Mouse (Mus musculus) cerebellum, adult 2 months (tissue): ENCODE results near the gene Fra10ac1. TPM values are rescaled to one million over a fixed set of nuclear protein-coding genes. Genes with fewer than 3 reads are reported as not detected.
A peak's percentile ranks its signal among the peaks of the same experiment; 100 is the strongest.

Experiments used
- DNase-seq, 2 experiments: peaks; one replicate each; pipeline ENCODE4 v3.0.0; 2021
- H3K27ac ChIP-seq: fragments of 200-500 bp; 2 replicates; pipeline ENCODE4 v1.5.1; 2012; ENCODE audit warnings: low read length, control low read depth, inconsistent platforms; ENCODE audit not compliant: insufficient read depth
- H3K27me3 ChIP-seq: fragments of 200-500 bp; 2 replicates; pipeline ENCODE4 v1.6.1; 2012; ENCODE audit warnings: inconsistent platforms, mild to moderate bottlenecking, low read length, moderate library complexity; ENCODE audit not compliant: control insufficient read depth, insufficient read depth
- H3K4me1 ChIP-seq: fragments of 200-500 bp; 2 replicates; pipeline ENCODE4 v1.6.1; 2011; ENCODE audit warnings: low read length; ENCODE audit not compliant: control insufficient read depth, insufficient read depth
- H3K4me3 ChIP-seq: fragments of 200-500 bp; replicated peaks from 2 replicates; pipeline ENCODE3; 2011; ENCODE audit warnings: mild to moderate bottlenecking, low read depth, low read length, control low read depth; ENCODE audit not compliant: insufficient read depth
- CTCF ChIP-seq: fragments of 200-500 bp; IDR thresholded peaks from 2 replicates; pipeline ENCODE4 v1.5.1; 2011; ENCODE audit warnings: low read depth, mild to moderate bottlenecking, control low read depth, low read length, moderate library complexity, borderline replicate concordance; ENCODE audit not compliant: insufficient read depth
- POLR2A ChIP-seq: fragments of 200-500 bp; IDR thresholded peaks from 2 replicates; pipeline ENCODE4 v1.6.1; 2011; ENCODE audit warnings: low read length, control low read depth, borderline replicate concordance; ENCODE audit not compliant: insufficient read depth
- WGBS: fragments of 180-500 bp; shearing (Covaris S2); methylation state at CpG from one replicate; pipeline ENCODE4 v1.1.7; 2018; 5-methylcytosine and 5-hydroxymethylcytosine counted together
- polyA plus RNA-seq: library from polyadenylated mRNA; depleted of rRNA; stranded (reverse); fragments of >200 nt; gene quantifications from 2 replicates; pipeline ENCODE4 v1.2.3, GENCODE M21; 2012

The Fra10ac1 gene
- polyA plus RNA-seq, 1 experiment: 28.3 TPM

- WGBS: 63% methylated on average over 5 of the region's 5 CpGs
- H3K27ac ChIP-seq: no peak overlapping the region
Observed at GRCm38 (mm10) chr19:38261351-38261750, 37.4 kb upstream of the Fra10ac1 start.

DNA sequence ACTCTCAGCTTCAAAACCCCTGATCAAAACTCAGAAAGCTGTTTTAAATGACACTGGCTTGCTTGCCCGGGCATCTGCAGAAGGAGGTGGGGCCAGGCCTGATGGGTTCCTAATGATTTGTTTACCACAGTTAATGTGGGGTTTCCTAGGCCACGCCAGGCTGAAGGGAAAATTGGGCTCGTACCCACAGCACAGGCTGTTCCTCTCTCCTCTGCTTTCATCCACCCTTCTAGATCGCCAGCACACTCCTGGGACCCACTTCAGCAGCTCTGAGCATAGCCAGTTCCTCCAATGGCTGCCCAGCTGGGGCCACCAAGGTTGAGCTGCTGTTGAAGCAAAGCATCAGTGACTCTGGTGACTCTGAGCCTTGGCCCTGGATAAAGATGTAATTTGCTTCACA is 36.4 kb upstream of the Fra10ac1 start:
- no peak overlapping the region for H3K4me3 ChIP-seq

More at GRCm38 (mm10) chr19:38261351-38261750, 37.4 kb upstream of the Fra10ac1 start:
- Histone ChIP-seq H3K4me3 (no peak overlapping the region), H3K27me3 (no peaks in the 10 kb centered on the region), H3K4me1 (peaks cover 10% of the 10 kb centered on the region; the same call in 1 of the 2 replicates)
- TF ChIP-seq CTCF (no peak), POLR2A (no peak)
- DNase-seq: no peak

GRCm38 (mm10) chr19:38259436-38259835 is 35.5 kb upstream of the Fra10ac1 start:
- no peak for DNase-seq
- TF ChIP-seq POLR2A (no peak), CTCF (no peak)
- Histone ChIP-seq H3K27me3 (no peaks in the 10 kb centered on the region), H3K27ac (peak overlapping the region; percentile 51; the same call in 1 of the 2 replicates), H3K4me3 (no peak overlapping the region), H3K4me1 (peaks cover 10% of the 10 kb centered on the region; the same call in 1 of the 2 replicates)
- 84% methylated on average over 3 of the region's 3 CpGs for WGBS

More for the DNA sequence above, 36.4 kb upstream of the Fra10ac1 start:
- Histone ChIP-seq H3K27ac (peak overlapping the region; percentile 24; the same call in 1 of the 2 replicates), H3K4me1 (peaks cover 10% of the 10 kb centered on the region; the same call in 1 of the 2 replicates), H3K27me3 (no peaks in the 10 kb centered on the region)
- 61% methylated on average over 4 of the region's 4 CpGs for WGBS
- DNase-seq: peak in 1 of 2 experiments; percentile 38
- TF ChIP-seq CTCF (no peak), POLR2A (no peak)

- Histone ChIP-seq H3K27me3 (no peaks in the 10 kb centered on the region), H3K4me1 (peaks cover 10% of the 10 kb centered on the region; the same call in 1 of the 2 replicates), H3K27ac (peak overlapping the region; percentile 53; the same call in 1 of the 2 replicates), H3K4me3 (peak overlapping the region; percentile 54)
- TF ChIP-seq POLR2A: peak; percentile 11; the same call in 1 of the 2 replicates
- TF ChIP-seq CTCF: no peak
- WGBS: 32% methylated on average over 3 of the region's 3 CpGs
- peak; percentile 70 to 72 for DNase-seq
Observed at GRCm38 (mm10) chr19:38258651-38259065, 34.7 kb upstream of the Fra10ac1 start.

DNA sequence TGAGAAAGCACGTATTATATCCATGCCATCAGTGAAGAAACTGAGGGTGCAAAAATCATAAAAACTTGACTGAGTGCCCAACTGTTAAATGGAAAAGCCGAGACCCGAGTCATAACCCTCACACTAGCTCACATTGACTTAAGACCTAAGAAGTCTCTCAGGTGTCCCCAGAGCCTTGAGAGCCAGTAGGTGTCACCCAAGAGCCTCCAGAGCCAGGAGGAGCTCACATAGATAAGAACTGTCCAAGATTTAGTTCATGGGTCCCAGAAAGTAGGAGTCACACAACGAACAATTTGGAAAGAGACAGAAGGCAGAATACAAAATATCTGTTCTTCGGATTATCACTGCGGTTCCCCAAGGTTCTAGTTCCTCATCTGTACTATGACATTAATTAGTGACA is 29.8 kb upstream of the Fra10ac1 start:
- Histone ChIP-seq H3K27me3 (no peaks in the 10 kb centered on the region), H3K4me1 (peaks cover 4% of the 10 kb centered on the region; the same call in 1 of the 2 replicates), H3K27ac (no peak overlapping the region), H3K4me3 (no peak overlapping the region)
- peak; percentile 74 to 76 for DNase-seq
- no peak for TF ChIP-seq POLR2A
- peak; percentile 88 for TF ChIP-seq CTCF
- WGBS: 52% methylated on average over 6 of the region's 6 CpGs

GRCm38 (mm10) chr19:38249627-38250026 is 25.7 kb upstream of the Fra10ac1 start:
- Histone ChIP-seq H3K27ac (no peak overlapping the region), H3K4me3 (no peak overlapping the region), H3K4me1 (no peaks in the 10 kb centered on the region), H3K27me3 (no peaks in the 10 kb centered on the region)
- 58% methylated on average over 8 of the region's 8 CpGs for WGBS
- no peak for DNase-seq
- TF ChIP-seq POLR2A (no peak), CTCF (no peak)

- 71% methylated on average over 7 of the region's 7 CpGs for WGBS
- no peak for DNase-seq
- TF ChIP-seq POLR2A (no peak), CTCF (no peak)
- Histone ChIP-seq H3K27me3 (no peaks in the 10 kb centered on the region), H3K4me1 (no peaks in the 10 kb centered on the region), H3K27ac (no peak overlapping the region), H3K4me3 (no peak overlapping the region)
Observed at GRCm38 (mm10) chr19:38246177-38246622, 22.2 kb upstream of the Fra10ac1 start.
